Mouse (Mus musculus): ENCODE measurements around the gene Ptger4. TPM values are rescaled to one million over a fixed set of nuclear protein-coding genes. Genes with fewer than 3 reads are reported as not detected.

Gene Ptger4
- polyA plus RNA-seq, 1 experiment from 2014 or later: 1.6 TPM

DNA sequence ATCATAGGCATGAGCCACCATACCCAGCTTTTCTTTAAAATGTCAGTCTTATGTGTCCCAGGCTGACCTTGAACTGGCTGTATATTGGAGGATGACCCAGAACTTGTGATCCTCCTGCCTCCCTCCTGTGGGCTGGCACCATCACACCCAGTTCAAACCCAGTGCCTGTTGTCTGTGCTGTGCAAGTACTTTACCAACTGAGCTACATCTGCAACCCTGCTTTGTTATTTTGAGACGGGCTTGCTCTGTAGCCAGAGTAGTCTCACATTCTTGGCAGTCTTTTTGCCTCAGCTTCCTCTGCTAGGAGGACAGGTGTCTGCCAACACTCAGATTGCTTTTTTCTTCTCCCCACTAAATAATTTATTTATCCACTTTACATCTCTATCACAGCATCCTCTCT is 86.6 kb downstream of the Ptger4 start:
- Histone ChIP-seq H3K9ac (ENCODE audit: low read depth, low read length) (no peak overlapping the region), H3K9me3 (replicated peaks; ENCODE audit: control insufficient read depth, low read length, poor library complexity, severe bottlenecking) (no peaks in the 10 kb centered on the region), H3K4me1 (ENCODE audit: control insufficient read depth, insufficient read depth, low read length) (peaks cover 5% of the 10 kb centered on the region; the same call in 1 of the 2 replicates), H3K4me3 (ENCODE audit: low read depth, low read length) (no peak overlapping the region), H3K36me3 (ENCODE audit: control insufficient read depth, insufficient read depth, low read length) (no peaks in the 10 kb centered on the region), H3K27ac (ENCODE audit: low read length) (no peak overlapping the region), H3K4me2 (ENCODE audit: low read length) (no peak overlapping the region), H3K27me3 (ENCODE audit: control insufficient read depth, insufficient read depth, low read depth, low read length) (no peaks in the 10 kb centered on the region)
- 0 out of 2 replicates have a peak, but pooled peaks have one; percentile 5 for ATAC-seq
- WGBS: 68% methylated on average over 1 of the region's 1 CpGs

Other genes with a start within 250 kb of the Ptger4 start
- gene C7, start 180.4 kb downstream of the Ptger4 start, polyA plus RNA-seq (2015; fragmentation: Nextera tagmentation; extraction: Ambion mirVana): 0.18 TPM in 1 of 2 replicates, not detected in the other
- 0.50 and 0.65 TPM in 2 replicates for gene Card6, start 135.6 kb downstream of the Ptger4 start, polyA plus RNA-seq (2015; fragmentation: Nextera tagmentation; extraction: Ambion mirVana)
- gene Rpl37, start 127.5 kb downstream of the Ptger4 start, polyA plus RNA-seq (2015; fragmentation: Nextera tagmentation; extraction: Ambion mirVana): 257 and 300 TPM in 2 replicates
- gene Prkaa1, start 100.3 kb downstream of the Ptger4 start, polyA plus RNA-seq (2015; fragmentation: Nextera tagmentation; extraction: Ambion mirVana): 12.9 and 15.0 TPM in 2 replicates
- gene Ttc33, start 58.7 kb downstream of the Ptger4 start, polyA plus RNA-seq (2015; fragmentation: Nextera tagmentation; extraction: Ambion mirVana): 58.0 and 63.2 TPM in 2 replicates

All from midbrain, embryonic 16.5 days (tissue).